Mouse (Mus musculus) retina, postnatal 1 day (tissue): ENCODE results near the gene Mrgpra1.
"Not testable (repeated sequence)": the region's sequence is repeated elsewhere in the genome, so short reads cannot be mapped to it uniquely, and the experiment has no call there.

Source experiments
- DNase-seq: peaks from one replicate; pipeline ENCODE4 v3.0.0-alpha.2; 2012

The Mrgpra1 gene

GRCm38 (mm10) chr7:47354140-47354539 is at the start of gene Mrgpra1:
TSS of gene Mrgpra1 (minus strand) at chr7:47354240.
- DNase-seq = no peak

- no peak for DNase-seq
These were observed 47.1 kb upstream of the Mrgpra1 start for GRCm38 (mm10) chr7:47401125-47401524.

GRCm38 (mm10) chr7:47348421-47348820 is 5.6 kb downstream of the Mrgpra1 start:
- no peak for DNase-seq

- DNase-seq = no peak
These were observed 8.0 kb downstream of the Mrgpra1 start for GRCm38 (mm10) chr7:47345905-47346478.

GRCm38 (mm10) chr7:47341887-47342286 is 12.2 kb downstream of the Mrgpra1 start:
- not testable (repeated sequence) for DNase-seq

- DNase-seq = not testable (repeated sequence)
These were observed 12.7 kb downstream of the Mrgpra1 start for GRCm38 (mm10) chr7:47341389-47341788.

GRCm38 (mm10) chr7:47318299-47318698 is 35.7 kb downstream of the Mrgpra1 start:
- no peak for DNase-seq

GRCm38 (mm10) chr7:47312289-47312688 is 41.8 kb downstream of the Mrgpra1 start:
- DNase-seq = no peak

GRCm38 (mm10) chr7:47309855-47310254 is 44.2 kb downstream of the Mrgpra1 start:
- no peak for DNase-seq

GRCm38 (mm10) chr7:47304661-47305060 is 49.4 kb downstream of the Mrgpra1 start:
- not testable (repeated sequence) for DNase-seq

GRCm38 (mm10) chr7:47299612-47300011 is 54.4 kb downstream of the Mrgpra1 start:
- DNase-seq = not testable (repeated sequence)
